ENCODE assay signal across 8 mouse cellular contexts in genomic region chr17:9756196-9756595, GRCm38 (mm10).
DNase-seq lines count a peak whose midpoint lies in the region; ATAC-seq and TF ChIP-seq lines count a peak whose summit lies in the region.

No protein-coding gene starts in this region.

- no peak overlapping the region for H3K4me3 ChIP-seq in thymus, adult 2 months (ENCODE audit: control insufficient read depth, insufficient read depth, low read length)

- H3K36me3 ChIP-seq in thymus, adult 2 months (ENCODE audit: control insufficient read depth, insufficient read depth, low read length) = no peaks in the 10 kb centered on the region

- ATAC-seq in CD4-positive, CD25-positive, alpha-beta regulatory T cell, adult 4 months = no peak

- H3K27ac ChIP-seq in thymus, adult 2 months (ENCODE audit: control insufficient read depth, insufficient read depth, low read length) = no peak overlapping the region

- H3K27me3 ChIP-seq in thymus, adult 2 months (ENCODE audit: control insufficient read depth, insufficient read depth, low read length) = no peaks in the 10 kb centered on the region

- TF ChIP-seq POLR2A in thymus, adult 2 months (IDR thresholded peaks at IDR 0.05; ENCODE audit: control insufficient read depth, extremely low read depth, insufficient read depth, low read length, poor library complexity) = no peak

- TF ChIP-seq CTCF in thymus, adult 2 months (IDR thresholded peaks at IDR 0.05; ENCODE audit: borderline replicate concordance, control insufficient read depth, extremely low read depth, insufficient read depth, low read length, poor library complexity) = no peak

- DNase-seq in CD4-positive, CD25-positive, alpha-beta regulatory T cell, adult 2 months (ENCODE audit: low read depth, low spot score) = peak; percentile 13
- peak; percentile 8 for DNase-seq in thymus, postnatal 0 days (ENCODE audit: low spot score)
- no peak for DNase-seq in thymus, adult 2 months
- peak; percentile 25 for DNase-seq in fibroblast of lung, adult 2 months (ENCODE audit: low read depth)
- DNase-seq in kidney, adult 9 months = peak; percentile 75
- peak; percentile 86 for DNase-seq in lung, postnatal 36 days
- DNase-seq in testis, postnatal 10 days (ENCODE audit: low spot score) = peak; percentile 88

- WGBS in thymus, adult 2 months = 61% methylated on average over 3 of the region's 3 CpGs

- no peaks in the 10 kb centered on the region for H3K4me1 ChIP-seq in thymus, adult 2 months (replicated peaks; ENCODE audit: control insufficient read depth, insufficient read depth, low read length)
